7 mouse cellular contexts compared by ENCODE assay signal in the genomic region with DNA sequence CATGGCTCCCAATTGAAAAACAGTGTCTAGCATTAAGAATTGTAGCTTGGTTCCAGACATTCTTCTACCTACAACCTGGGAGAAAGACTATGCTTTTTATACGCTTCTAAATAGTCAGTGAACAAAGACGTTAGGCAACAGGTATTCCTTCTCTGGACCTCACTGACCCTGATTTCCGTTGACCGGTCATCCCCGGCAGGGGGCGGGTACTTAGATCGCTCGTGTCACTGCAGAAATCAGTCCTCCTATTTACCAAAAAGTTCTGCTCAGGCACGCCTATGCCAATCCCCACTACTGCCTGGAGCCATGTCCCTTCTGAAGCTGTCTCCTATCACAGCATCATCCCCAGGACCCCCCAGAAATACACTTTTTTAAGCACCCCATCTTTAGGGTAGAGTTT. TPM values are rescaled to one million over a fixed set of nuclear protein-coding genes. Genes with fewer than 3 reads are reported as not detected.
DNase-seq lines count a peak whose midpoint lies in the region; ATAC-seq and TF ChIP-seq lines count a peak whose summit lies in the region.

A gene (minus strand): TSS at position 96 of the 400 bp plus-strand sequence.

- H3K4me3 ChIP-seq in G1E (ENCODE audit: low read depth, low read length): peak within 1 kb of the TSS; percentile 14; the same call in 1 of the 2 replicates
- H3K4me3 ChIP-seq in brown adipose tissue, adult 24 weeks (ENCODE audit: insufficient read depth, low read depth, low read length): peak within 1 kb of the TSS; percentile 68
- peak within 1 kb of the TSS; percentile 68 for H3K4me3 ChIP-seq in liver, postnatal 0 days (ENCODE audit: low read depth, low read length)

- peaks cover 19% of the 10 kb centered on the region for H3K9me3 ChIP-seq in G1E (replicated peaks)
- no peaks in the 10 kb centered on the region for H3K9me3 ChIP-seq in liver, postnatal 0 days (ENCODE audit: low read length)

- H3K4me1 ChIP-seq in G1E (ENCODE audit: insufficient read depth, low read depth, low read length): no peaks in the 10 kb centered on the region
- H3K4me1 ChIP-seq in brown adipose tissue, adult 24 weeks (ENCODE audit: control insufficient read depth, insufficient read depth, insufficient read length, low read length): peaks cover 8% of the 10 kb centered on the region
- H3K4me1 ChIP-seq in liver, postnatal 0 days (ENCODE audit: insufficient read depth): peaks cover 18% of the 10 kb centered on the region

- H3K9ac ChIP-seq in liver, postnatal 0 days (replicated peaks): peak within 1 kb of the TSS; percentile 78

- no peak for DNase-seq in G1E (ENCODE audit: low spot score)
- DNase-seq in heart, adult 8-10 months (ENCODE audit: low spot score): peak; percentile 48
- DNase-seq in kidney, adult 8-10 months: peak; percentile 28 to 30
- peak; percentile 70 for DNase-seq in liver, postnatal 0 days
- DNase-seq in retina, embryonic 14.5 days (ENCODE audit: low spot score): peak; percentile 61

- no peak for TF ChIP-seq CTCF in G1E (IDR thresholded peaks at IDR 0.05; ENCODE audit: low read depth, low read length)
- peak; percentile 42 for TF ChIP-seq CTCF in liver, postnatal 0 days (IDR thresholded peaks at IDR 0.05; ENCODE audit: low read depth)

- 6% methylated on average over 9 of the region's 9 CpGs for WGBS in liver, postnatal 0 days (ENCODE audit: insufficient replicate concordance)

- H3K4me2 ChIP-seq in liver, postnatal 0 days (ENCODE audit: low read depth, low read length): peak within 1 kb of the TSS; percentile 71

- H3K36me3 ChIP-seq in G1E (replicated peaks): no peaks in the 10 kb centered on the region
- H3K36me3 ChIP-seq in liver, postnatal 0 days (replicated peaks; ENCODE audit: insufficient read depth, low read length): no peaks in the 10 kb centered on the region

- peak within 1 kb of the TSS; percentile 84 for H3K27ac ChIP-seq in brown adipose tissue, adult 24 weeks (replicated peaks; ENCODE audit: low read depth, low read length)
- H3K27ac ChIP-seq in liver, postnatal 0 days (ENCODE audit: low read depth): peak within 1 kb of the TSS; percentile 96

- no peak for ATAC-seq in G1E (ENCODE audit: extremely low read depth, insufficient number of reproducible peaks, low FRiP score, poor library complexity, severe bottlenecking)
- peak; percentile 51 for ATAC-seq in liver, postnatal 0 days
- no peak for ATAC-seq in cerebellum, adult (ENCODE audit: insufficient number of reproducible peaks, low FRiP score, low TSS enrichment)

- TF ChIP-seq EP300 in liver, postnatal 0 days (IDR thresholded peaks at IDR 0.05; ENCODE audit: low read depth): no peak

- H3K27me3 ChIP-seq in G1E (ENCODE audit: insufficient read depth, low read length): peaks cover 11% of the 10 kb centered on the region; the same call in 1 of the 2 replicates
- H3K27me3 ChIP-seq in liver, postnatal 0 days (ENCODE audit: insufficient read depth, low read length): peaks cover 24% of the 10 kb centered on the region

RNA-seq across cellular contexts. Expression of the gene that starts here (rescaled TPM):
- total RNA-seq in G1E (2014; fragmentation: Nextera tagmentation): not detected in 2 replicates
- total RNA-seq in G1E (2017): 0.11 TPM in 1 of 2 replicates, not detected in the other
- not detected in 2 replicates for polyA plus RNA-seq in G1E (2012)
- 10.1 and 12.9 TPM in 2 replicates for polyA plus RNA-seq in brown adipose tissue, adult 24 weeks (2012; ENCODE audit: insufficient read depth, insufficient read length, missing spikeins)
- 10 to 100 TPM in 2 of 4 experiments, 1 to 10 TPM in 2; 8.7 to 17.3 (median 10.7) TPM for total RNA-seq in heart, adult 8-10 months (2022)
- 24.8 and 27.7 TPM in 2 replicates for polyA plus RNA-seq in liver, postnatal 0 days (2015; fragmentation: Nextera tagmentation; extraction: Ambion mirVana)

Comparison
In these comparisons a context has a peak if more than half of its experiments do, and no peak if none do; other contexts are left out.
1. RNA of the gene that starts here (total RNA-seq): 8.7 to 17.3 TPM in heart, adult 8-10 months; 0.11 TPM in G1E; every median in the first group is over 4 times any median in the second.
2. RNA of the gene that starts here (polyA plus RNA-seq): 24.8 to 27.7 TPM in liver, postnatal 0 days and 10.1 to 12.9 TPM in brown adipose tissue, adult 24 weeks; not detected in G1E; every median in the first group is over 10 times any median in the second.
3. H3K4me3 ChIP-seq: peak in every context shown above with its lines; median percentile 68 in brown adipose tissue, adult 24 weeks; 68 in liver, postnatal 0 days; 14 in G1E.